Mouse (Mus musculus) hindbrain, embryonic 16.5 days (tissue): ENCODE data around the gene Calm3. TPM values are rescaled to one million over a fixed set of nuclear protein-coding genes. Genes with fewer than 3 reads are reported as not detected.

Experiments
- ATAC-seq: fragments of 200-750 bp; cut with Nextera tagmentation; 2 replicates; pipeline ENCODE4 v1.8.0; 2017; ENCODE audit warnings: moderate TSS enrichment, moderate library complexity
- H3K27ac ChIP-seq: fragments of 300-500 bp; sonication (generic); 2 replicates; pipeline ENCODE4 v1.5.1; 2014; ENCODE audit warnings: low read depth, mild to moderate bottlenecking, control low read depth, low read length, moderate library complexity
- H3K27me3 ChIP-seq: fragments of 300-500 bp; sonication (generic); replicated peaks from 2 replicates; pipeline ENCODE4 v1.6.1; 2014; ENCODE audit warnings: low read length; ENCODE audit not compliant: control insufficient read depth, insufficient read depth
- H3K36me3 ChIP-seq: fragments of 300-500 bp; sonication (generic); 2 replicates; pipeline ENCODE4 v1.6.1; 2014; ENCODE audit warnings: mild to moderate bottlenecking, low read length, moderate library complexity, mixed read lengths; ENCODE audit not compliant: control insufficient read depth, insufficient read depth
- H3K4me1 ChIP-seq: fragments of 300-500 bp; sonication (generic); 2 replicates; pipeline ENCODE4 v1.6.1; 2014; ENCODE audit warnings: low read depth, low read length; ENCODE audit not compliant: control insufficient read depth, insufficient read depth
- H3K4me2 ChIP-seq: fragments of 300-500 bp; sonication (generic); 2 replicates; pipeline ENCODE4 v1.6.1; 2014; ENCODE audit warnings: mild to moderate bottlenecking, low read length, control low read depth, moderate library complexity
- H3K4me3 ChIP-seq: fragments of 300-500 bp; sonication (generic); 2 replicates; pipeline ENCODE4 v1.5.1; 2014; ENCODE audit warnings: mild to moderate bottlenecking, low read length, control low read depth, moderate library complexity
- H3K9ac ChIP-seq: fragments of 300-500 bp; sonication (generic); 2 replicates; pipeline ENCODE4 v1.6.1; 2014; ENCODE audit warnings: low read depth, mild to moderate bottlenecking, control low read depth, low read length, moderate library complexity
- H3K9me3 ChIP-seq: fragments of 300-500 bp; sonication (generic); 2 replicates; pipeline ENCODE4 v1.6.1; 2014; ENCODE audit warnings: mild to moderate bottlenecking, low read length, moderate library complexity; ENCODE audit not compliant: control insufficient read depth
- WGBS: fragments of 180-500 bp; shearing (Covaris S2); extraction: QIAGEN DNeasy Blood & Tissue Kit; methylation state at CpG from one replicate; pipeline ENCODE4 v1.1.7; 2014; 5-methylcytosine and 5-hydroxymethylcytosine counted together
- polyA plus RNA-seq: library from polyadenylated mRNA; unstranded; fragments of >200 nt; fragmentation: Nextera tagmentation; extraction: Ambion mirVana; gene quantifications from 2 replicates; pipeline ENCODE4 v1.2.1, GENCODE M21; 2015

Gene Calm3
- polyA plus RNA-seq, 1 experiment from 2014 or later = 442 TPM

DNA sequence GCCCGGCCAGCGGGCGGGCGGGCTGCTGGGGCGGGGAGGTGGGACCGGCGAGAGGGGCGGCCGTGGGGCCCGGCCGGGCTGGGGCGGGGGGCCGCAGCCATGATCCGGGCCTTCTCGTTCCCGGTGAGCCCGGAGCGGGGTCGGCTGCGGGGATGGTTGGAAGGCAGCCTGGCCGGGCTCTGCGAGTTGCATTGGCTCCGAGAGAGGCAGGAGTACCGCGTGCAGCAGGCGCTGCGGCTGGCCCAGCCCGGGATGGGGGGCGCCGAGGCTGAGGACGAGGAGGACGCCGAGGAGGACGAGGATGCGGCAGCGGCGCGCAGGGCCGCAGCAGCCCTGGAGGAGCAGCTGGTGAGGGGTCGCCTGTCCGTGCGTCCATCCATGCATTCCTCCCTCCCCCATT lies 48.6 kb downstream of the Calm3 start:
- ATAC-seq = peak; percentile 55
- H3K27ac ChIP-seq = peak overlapping the region; percentile 89
- H3K4me3 ChIP-seq = peak overlapping the region; percentile 84
- H3K9ac ChIP-seq = peak overlapping the region; percentile 93
- WGBS = 0% methylated on average over 40 of the region's 42 CpGs
- no peaks in the 10 kb centered on the region for H3K27me3 ChIP-seq
- peak overlapping the region; percentile 76 for H3K4me2 ChIP-seq
- peaks cover 13% of the 10 kb centered on the region for H3K4me1 ChIP-seq
- no peaks in the 10 kb centered on the region for H3K36me3 ChIP-seq
- H3K9me3 ChIP-seq = no peaks in the 10 kb centered on the region

- ATAC-seq = no peak
- WGBS = 0% methylated on average over 1 of the region's 1 CpGs
These were observed 48.8 kb downstream of the Calm3 start, which contains the start of gene Dact3 for GRCm38 (mm10) chr7:16875310-16875325. Dact3 (plus strand) TSS chr7:16875317.

GRCm38 (mm10) chr7:16874756-16875309 lies 49.1 kb downstream of the Calm3 start:
- peak overlapping the region; percentile 89 for H3K27ac ChIP-seq
- no peaks in the 10 kb centered on the region for H3K36me3 ChIP-seq
- H3K9me3 ChIP-seq = no peaks in the 10 kb centered on the region
- peak overlapping the region; percentile 84 for H3K4me3 ChIP-seq
- peaks cover 13% of the 10 kb centered on the region for H3K4me1 ChIP-seq
- 0% methylated on average over 32 of the region's 33 CpGs for WGBS
- peak overlapping the region; percentile 76 for H3K4me2 ChIP-seq
- no peaks in the 10 kb centered on the region for H3K27me3 ChIP-seq
- peak; percentile 96 for ATAC-seq
- peak overlapping the region; percentile 93; the same call in 1 of the 2 replicates for H3K9ac ChIP-seq

More at GRCm38 (mm10) chr7:16875310-16875325, 48.8 kb downstream of the Calm3 start, which contains the start of gene Dact3:
- Histone ChIP-seq H3K27ac (peak within 1 kb of the TSS; percentile 89), H3K9ac (peak within 1 kb of the TSS; percentile 93), H3K4me1 (peaks cover 13% of the 10 kb centered on the region), H3K4me3 (peak within 1 kb of the TSS; percentile 84), H3K27me3 (no peaks in the 10 kb centered on the region), H3K9me3 (no peaks in the 10 kb centered on the region), H3K4me2 (peak within 1 kb of the TSS; percentile 76), H3K36me3 (no peaks in the 10 kb centered on the region)

- H3K36me3 ChIP-seq = no peaks in the 10 kb centered on the region
- whole genome bisulfite sequencing = 4% methylated on average over 17 of the region's 17 CpGs
- peak overlapping the region; percentile 84 for H3K4me3 ChIP-seq
- H3K9me3 ChIP-seq = no peaks in the 10 kb centered on the region
- peak overlapping the region; percentile 58 for H3K4me2 ChIP-seq
- peaks cover 14% of the 10 kb centered on the region for H3K4me1 ChIP-seq
- peak overlapping the region; percentile 72 for H3K27ac ChIP-seq
- H3K9ac ChIP-seq = peak overlapping the region; percentile 41
- no peak for ATAC-seq
- H3K27me3 ChIP-seq = no peaks in the 10 kb centered on the region
These were observed 49.7 kb downstream of the Calm3 start for GRCm38 (mm10) chr7:16874190-16874589.

DNA sequence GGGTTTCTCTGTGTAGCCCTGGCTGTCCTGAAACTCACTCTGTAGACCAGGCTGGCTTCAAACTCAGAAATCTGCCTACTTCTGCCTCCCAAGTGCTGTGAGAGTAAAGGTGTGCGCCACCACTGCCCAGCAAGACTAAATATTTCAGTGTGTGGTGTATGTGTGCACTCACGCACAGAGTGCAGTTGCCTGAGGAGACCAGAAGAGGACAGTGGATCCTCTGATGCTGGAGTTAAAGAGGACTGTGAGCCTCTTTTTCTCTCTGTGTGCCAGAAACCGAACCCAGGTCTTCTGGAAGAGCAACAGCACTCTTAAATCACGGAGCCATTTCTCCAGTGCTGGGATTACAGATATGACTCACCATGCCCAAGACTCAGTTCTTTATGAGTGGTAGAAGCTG lies 50.5 kb downstream of the Calm3 start:
- no peak overlapping the region for H3K27ac ChIP-seq
- 93% methylated on average over 4 of the region's 4 CpGs for WGBS
- H3K9me3 ChIP-seq = no peaks in the 10 kb centered on the region
- ATAC-seq = no peak
- no peak overlapping the region for H3K4me3 ChIP-seq
- no peak overlapping the region; the same call in 1 of the 2 replicates for H3K4me2 ChIP-seq
- H3K4me1 ChIP-seq = peaks cover 14% of the 10 kb centered on the region
- H3K27me3 ChIP-seq = no peaks in the 10 kb centered on the region
- H3K36me3 ChIP-seq = no peaks in the 10 kb centered on the region
- H3K9ac ChIP-seq = no peak overlapping the region

GRCm38 (mm10) chr7:16872478-16872877 lies 51.4 kb downstream of the Calm3 start:
- no peak for ATAC-seq
- Histone ChIP-seq H3K36me3 (no peaks in the 10 kb centered on the region), H3K4me3 (no peak overlapping the region), H3K27me3 (no peaks in the 10 kb centered on the region), H3K27ac (no peak overlapping the region), H3K9ac (no peak overlapping the region), H3K9me3 (no peaks in the 10 kb centered on the region), H3K4me1 (peaks cover 14% of the 10 kb centered on the region), H3K4me2 (no peak overlapping the region)
- 91% methylated on average over 9 of the region's 9 CpGs for WGBS

GRCm38 (mm10) chr7:16871600-16871999 lies 52.3 kb downstream of the Calm3 start:
- Histone ChIP-seq H3K4me2 (no peak overlapping the region), H3K4me1 (peaks cover 7% of the 10 kb centered on the region), H3K9me3 (no peaks in the 10 kb centered on the region), H3K36me3 (no peaks in the 10 kb centered on the region), H3K27me3 (no peaks in the 10 kb centered on the region), H3K9ac (no peak overlapping the region), H3K4me3 (no peak overlapping the region), H3K27ac (no peak overlapping the region)
- ATAC-seq = no peak
- WGBS = 85% methylated on average over 10 of the region's 10 CpGs

GRCm38 (mm10) chr7:16869497-16869896 lies 54.4 kb downstream of the Calm3 start:
- peak overlapping the region; percentile 91 for H3K27ac ChIP-seq
- 7% methylated on average over 16 of the region's 16 CpGs for WGBS
- H3K4me3 ChIP-seq = peak overlapping the region; percentile 44

DNA sequence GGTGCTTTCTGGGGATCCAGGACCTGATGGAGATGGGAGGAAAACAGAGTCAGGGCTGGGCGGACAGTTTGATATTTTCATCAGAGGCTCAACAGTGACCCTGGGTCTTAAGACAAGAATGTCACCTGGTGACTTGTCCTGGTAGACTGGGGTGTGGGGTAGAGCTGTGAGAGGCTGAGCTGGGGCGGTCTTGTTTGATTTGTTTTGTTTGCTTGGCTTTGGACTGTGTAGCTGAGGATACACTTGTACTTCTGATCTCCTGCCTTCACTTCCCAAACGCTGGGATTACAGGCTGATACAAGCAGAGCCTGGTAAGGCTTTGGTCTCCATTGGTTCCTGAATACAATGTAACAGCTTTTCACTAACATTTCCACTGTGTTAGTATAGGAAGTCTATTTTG lies 56.4 kb downstream of the Calm3 start:
- Histone ChIP-seq H3K9ac (no peak overlapping the region), H3K4me2 (no peak overlapping the region), H3K4me3 (no peak overlapping the region), H3K4me1 (peaks cover 4% of the 10 kb centered on the region; the same call in 1 of the 2 replicates), H3K36me3 (peaks cover 18% of the 10 kb centered on the region), H3K27me3 (no peaks in the 10 kb centered on the region), H3K9me3 (no peaks in the 10 kb centered on the region), H3K27ac (no peak overlapping the region)
- no peak for ATAC-seq
- WGBS = 94% methylated on average over 3 of the region's 3 CpGs

More at GRCm38 (mm10) chr7:16869497-16869896, 54.4 kb downstream of the Calm3 start:
- Histone ChIP-seq H3K4me2 (peak overlapping the region; percentile 65), H3K9me3 (no peaks in the 10 kb centered on the region), H3K27me3 (no peaks in the 10 kb centered on the region), H3K4me1 (peaks cover 4% of the 10 kb centered on the region; the same call in 1 of the 2 replicates), H3K9ac (peak overlapping the region; percentile 63), H3K36me3 (peaks cover 12% of the 10 kb centered on the region)
- peak; percentile 99 for ATAC-seq
